12 mouse cellular contexts compared by ENCODE assay signal in the genomic region with DNA sequence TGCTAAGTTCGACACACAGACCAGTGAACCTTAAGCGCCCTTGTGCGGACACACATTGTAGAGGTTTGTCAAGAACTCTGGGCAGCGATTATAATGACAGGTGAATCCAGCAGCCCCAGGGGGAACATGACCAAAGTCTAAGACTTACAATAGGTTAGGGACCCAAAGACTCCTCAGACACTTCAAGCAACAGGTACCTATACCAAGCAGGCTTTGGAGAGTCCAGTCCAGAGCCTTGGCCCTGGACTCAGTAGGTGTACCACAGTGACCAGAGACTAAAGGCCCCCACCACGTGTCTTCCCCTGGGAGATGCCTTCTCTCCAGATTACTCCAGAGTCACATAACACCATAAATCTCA. TPM values are rescaled to one million over a fixed set of nuclear protein-coding genes. Genes with fewer than 3 reads are reported as not detected.
A peak's percentile ranks its signal among the peaks of the same experiment; 100 is the strongest.
DNase-seq lines count a peak whose midpoint lies in the region; ATAC-seq and TF ChIP-seq lines count a peak whose summit lies in the region.
"Had no signal": no experiment of that assay in that cellular context is flagged by ENCODE, and none has a peak within 500 bp of the region (broad histone marks: within the 10 kb centered on the region; RNA-seq: fewer than 3 reads in every experiment).

No protein-coding gene starts in this region.

- no peak for TF ChIP-seq EP300 in stomach, postnatal 0 days (optimal IDR thresholded peaks at IDR 0.05)

- TF ChIP-seq POLR2A in cerebellum, adult 2 months (IDR thresholded peaks at IDR 0.05; ENCODE audit: borderline replicate concordance, insufficient read depth, low read length), result no peak

- peak overlapping the region; percentile 85 for H3K27ac ChIP-seq in midbrain, embryonic 11.5 days (ENCODE audit: low read depth, low read length)
- no peak overlapping the region for H3K27ac ChIP-seq in midbrain, embryonic 16.5 days (ENCODE audit: low read length)
- H3K27ac ChIP-seq in cerebellum, adult 2 months (ENCODE audit: insufficient read depth, low read length), result no peak overlapping the region
- no peak overlapping the region for H3K27ac ChIP-seq in stomach, postnatal 0 days (replicated peaks)
- H3K27ac ChIP-seq: macrophage had no signal

- H3K4me2 ChIP-seq in midbrain, embryonic 11.5 days, result peak overlapping the region; percentile 99
- no peak overlapping the region for H3K4me2 ChIP-seq in midbrain, embryonic 16.5 days (ENCODE audit: low read length)
- H3K4me2 ChIP-seq in stomach, postnatal 0 days (replicated peaks; ENCODE audit: low read depth), result no peak overlapping the region

- H3K9ac ChIP-seq in midbrain, embryonic 11.5 days (ENCODE audit: low read length), result peak overlapping the region; percentile 98
- H3K9ac ChIP-seq in midbrain, embryonic 16.5 days (ENCODE audit: low read depth, low read length), result no peak overlapping the region
- no peak overlapping the region for H3K9ac ChIP-seq in stomach, postnatal 0 days (ENCODE audit: low read length)

- H3K27me3 ChIP-seq in midbrain, embryonic 11.5 days (ENCODE audit: control insufficient read depth, insufficient read depth, low read length), result no peaks in the 10 kb centered on the region
- no peaks in the 10 kb centered on the region for H3K27me3 ChIP-seq in midbrain, embryonic 16.5 days (ENCODE audit: control insufficient read depth, insufficient read depth, low read depth, low read length)
- no peaks in the 10 kb centered on the region for H3K27me3 ChIP-seq in cerebellum, adult 2 months (ENCODE audit: control insufficient read depth, insufficient read depth, low read length)
- no peaks in the 10 kb centered on the region for H3K27me3 ChIP-seq in stomach, postnatal 0 days (ENCODE audit: control insufficient read depth, insufficient read depth, low read length)

- peaks cover 45% of the 10 kb centered on the region for H3K4me1 ChIP-seq in midbrain, embryonic 11.5 days (ENCODE audit: control insufficient read depth, insufficient read depth, low read length)
- peaks cover 23% of the 10 kb centered on the region for H3K4me1 ChIP-seq in midbrain, embryonic 16.5 days (ENCODE audit: control insufficient read depth, insufficient read depth, low read length)
- H3K4me1 ChIP-seq in cerebellum, adult 2 months (ENCODE audit: control insufficient read depth, insufficient read depth, low read length), result no peaks in the 10 kb centered on the region
- no peaks in the 10 kb centered on the region for H3K4me1 ChIP-seq in stomach, postnatal 0 days (replicated peaks; ENCODE audit: control insufficient read depth, insufficient read depth)

- no peak for TF ChIP-seq CTCF in cerebellum, adult 2 months (IDR thresholded peaks at IDR 0.05; ENCODE audit: borderline replicate concordance, insufficient read depth, low read depth, low read length)
- no peak for TF ChIP-seq CTCF in stomach, postnatal 0 days (IDR thresholded peaks at IDR 0.05; ENCODE audit: low read depth)

- H3K36me3 ChIP-seq in midbrain, embryonic 11.5 days (ENCODE audit: control insufficient read depth, insufficient read depth, low read length), result no peaks in the 10 kb centered on the region
- no peaks in the 10 kb centered on the region for H3K36me3 ChIP-seq in midbrain, embryonic 16.5 days (ENCODE audit: control insufficient read depth, insufficient read depth, low read length)
- H3K36me3 ChIP-seq in stomach, postnatal 0 days (ENCODE audit: control insufficient read depth, insufficient read depth, low read length), result no peaks in the 10 kb centered on the region

- no peak for ATAC-seq in midbrain, embryonic 11.5 days (ENCODE audit: low FRiP score)
- ATAC-seq in midbrain, embryonic 16.5 days, result no peak
- ATAC-seq in stomach, postnatal 0 days (ENCODE audit: low FRiP score, low TSS enrichment), result no peak

- H3K9me3 ChIP-seq in midbrain, embryonic 11.5 days (ENCODE audit: control insufficient read depth, low read length), result no peaks in the 10 kb centered on the region
- H3K9me3 ChIP-seq in midbrain, embryonic 16.5 days (replicated peaks; ENCODE audit: control insufficient read depth, low read length, poor library complexity, severe bottlenecking), result no peaks in the 10 kb centered on the region
- H3K9me3 ChIP-seq in stomach, postnatal 0 days (ENCODE audit: control insufficient read depth, low read length), result no peaks in the 10 kb centered on the region

- peak overlapping the region; percentile 42 for H3K4me3 ChIP-seq in midbrain, embryonic 11.5 days (ENCODE audit: low read depth, low read length)
- H3K4me3 ChIP-seq in midbrain, embryonic 16.5 days (ENCODE audit: low read depth, low read length), result no peak overlapping the region
- no peak overlapping the region for H3K4me3 ChIP-seq in cerebellum, adult 2 months (replicated peaks; ENCODE audit: insufficient read depth, low read depth, low read length)
- H3K4me3 ChIP-seq in stomach, postnatal 0 days (ENCODE audit: low read depth, low read length), result no peak overlapping the region

- peak; percentile 30 for DNase-seq in cerebellum, adult 9-10 months
- no peak for DNase-seq in cerebellum, postnatal 4 days (ENCODE audit: low spot score in 2 of 2)
- peak; percentile 94 for DNase-seq in midbrain, embryonic 11.5 days (ENCODE audit: low spot score, missing footprints)
- peak; percentile 54 to 67 for DNase-seq in kidney, postnatal 25 days
- no peak for DNase-seq in cerebellum, adult 2 months
- no peak for DNase-seq in stomach, postnatal 0 days (ENCODE audit: low spot score)
- DNase-seq in adrenal gland, postnatal 25 days, result no peak
- DNase-seq: thymus, adult 18-20 months had no signal

- 16% methylated on average over 5 of the region's 5 CpGs for WGBS in midbrain, embryonic 11.5 days
- 39% methylated on average over 5 of the region's 5 CpGs for WGBS in midbrain, embryonic 16.5 days
- 93% methylated on average over 5 of the region's 5 CpGs for WGBS in cerebellum, adult 2 months
- 86% methylated on average over 5 of the region's 5 CpGs for WGBS in stomach, postnatal 0 days

RNA-seq across cellular contexts. Expression of a gene that starts 5.0 kb away (rescaled TPM):
- 10.5 and 11.6 TPM in 2 replicates for polyA plus RNA-seq in midbrain, embryonic 11.5 days (2014; fragmentation: Nextera tagmentation; extraction: Ambion mirVana)
- 7.5 and 10.8 TPM in 2 replicates for polyA plus RNA-seq in midbrain, embryonic 16.5 days (2015; fragmentation: Nextera tagmentation; extraction: Ambion mirVana)
- polyA plus RNA-seq in cerebellum, adult 2 months (2012; rRNA removed), result 2.6 and 3.0 TPM in 2 replicates
- 7.5 and 9.4 TPM in 2 replicates for polyA plus RNA-seq in stomach, postnatal 0 days (2015; fragmentation: Nextera tagmentation; extraction: Ambion mirVana)
- total RNA-seq in adrenal gland, postnatal 25 days (2021), result 2.1 and 3.7 TPM in 2 replicates

RNA-seq across cellular contexts. Expression of a gene that starts 16.3 kb away (rescaled TPM):
- polyA plus RNA-seq in midbrain, embryonic 11.5 days (2014; fragmentation: Nextera tagmentation; extraction: Ambion mirVana), result 22.9 and 23.4 TPM in 2 replicates
- 5.0 and 7.4 TPM in 2 replicates for polyA plus RNA-seq in midbrain, embryonic 16.5 days (2015; fragmentation: Nextera tagmentation; extraction: Ambion mirVana)
- polyA plus RNA-seq in cerebellum, adult 2 months (2012; rRNA removed), result 4.8 and 5.7 TPM in 2 replicates
- polyA plus RNA-seq in stomach, postnatal 0 days (2015; fragmentation: Nextera tagmentation; extraction: Ambion mirVana), result 1.5 and 1.9 TPM in 2 replicates
- total RNA-seq in adrenal gland, postnatal 25 days (2021), result 4.2 and 5.4 TPM in 2 replicates
- polyA plus RNA-seq: macrophage had no signal

RNA-seq across cellular contexts. Expression of a gene that starts 22.5 kb away (rescaled TPM):
- 54.1 and 57.2 TPM in 2 replicates for polyA plus RNA-seq in midbrain, embryonic 11.5 days (2014; fragmentation: Nextera tagmentation; extraction: Ambion mirVana)
- 43.7 and 45.8 TPM in 2 replicates for polyA plus RNA-seq in midbrain, embryonic 16.5 days (2015; fragmentation: Nextera tagmentation; extraction: Ambion mirVana)
- polyA plus RNA-seq in cerebellum, adult 2 months (2012; rRNA removed), result 45.6 and 46.7 TPM in 2 replicates
- polyA plus RNA-seq in stomach, postnatal 0 days (2015; fragmentation: Nextera tagmentation; extraction: Ambion mirVana), result 25.9 and 27.4 TPM in 2 replicates
- 59.0 and 68.1 TPM in 2 replicates for total RNA-seq in adrenal gland, postnatal 25 days (2021)

RNA-seq across cellular contexts. Expression of a gene that starts 35.8 kb away (rescaled TPM):
- polyA plus RNA-seq in midbrain, embryonic 11.5 days (2014; fragmentation: Nextera tagmentation; extraction: Ambion mirVana), result not detected in 2 replicates
- not detected in 2 replicates for polyA plus RNA-seq in midbrain, embryonic 16.5 days (2015; fragmentation: Nextera tagmentation; extraction: Ambion mirVana)
- not detected in 2 replicates for polyA plus RNA-seq in cerebellum, adult 2 months (2012; rRNA removed)
- not detected in 2 replicates for polyA plus RNA-seq in stomach, postnatal 0 days (2015; fragmentation: Nextera tagmentation; extraction: Ambion mirVana)
- total RNA-seq in adrenal gland, postnatal 25 days (2021), result not detected in 2 replicates
- total RNA-seq: layer of hippocampus, adult 8-10 months had no signal
- polyA plus RNA-seq: frontal cortex, adult 2 months; macrophage had no signal

Comparison
In these comparisons a context has a peak if more than half of its experiments do, and no peak if none do; other contexts are left out.
1. DNase-seq: peak in cerebellum, adult 9-10 months (single experiment), midbrain, embryonic 11.5 days (single experiment) and kidney, postnatal 25 days (2 of 2); none in cerebellum, postnatal 4 days (0 of 2), cerebellum, adult 2 months (0 of 2), stomach, postnatal 0 days (single experiment) and adrenal gland, postnatal 25 days (single experiment).